Mouse (Mus musculus): Measurements from ENCODE around the gene Tpp2.
A peak's percentile ranks its signal among the peaks of the same experiment; 100 is the strongest.
"Not testable (repeated sequence)": the region's sequence is repeated elsewhere in the genome, so short reads cannot be mapped to it uniquely, and the experiment has no call there.

The Tpp2 gene

GRCm38 (mm10) chr1:44019934-44020333, 86.5 kb downstream of the Tpp2 start, which contains the start of gene Mettl21c:
TSS of gene Mettl21c (minus strand) at chr1:44020034.
- DNase-seq (ENCODE audit: low spot score): no peak

- DNase-seq (ENCODE audit: low spot score): no peak
Observed at GRCm38 (mm10) chr1:44022656-44023055, 89.2 kb downstream of the Tpp2 start.

GRCm38 (mm10) chr1:44027651-44028050, 94.2 kb downstream of the Tpp2 start:
- no peak for DNase-seq (ENCODE audit: low spot score)

DNA sequence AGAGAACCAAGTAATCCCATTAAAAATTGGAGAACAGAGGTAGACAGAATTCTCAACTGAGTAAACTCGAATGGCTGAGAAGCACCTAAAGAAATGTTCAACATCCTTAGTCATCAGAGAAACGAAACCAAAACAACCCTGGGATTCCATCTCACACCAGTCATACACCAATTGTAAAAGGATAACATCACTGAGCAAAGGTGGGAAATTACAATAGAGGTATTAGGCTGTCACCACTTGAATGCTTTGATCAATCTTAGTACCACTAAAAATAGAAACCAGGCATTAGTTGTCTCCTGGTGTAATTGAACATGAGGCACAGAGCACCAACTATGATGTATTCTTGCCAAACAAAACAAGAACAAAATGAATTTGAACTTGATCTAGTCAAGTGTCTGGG, 98.8 kb downstream of the Tpp2 start:
- no peak for DNase-seq (ENCODE audit: low spot score)

DNA sequence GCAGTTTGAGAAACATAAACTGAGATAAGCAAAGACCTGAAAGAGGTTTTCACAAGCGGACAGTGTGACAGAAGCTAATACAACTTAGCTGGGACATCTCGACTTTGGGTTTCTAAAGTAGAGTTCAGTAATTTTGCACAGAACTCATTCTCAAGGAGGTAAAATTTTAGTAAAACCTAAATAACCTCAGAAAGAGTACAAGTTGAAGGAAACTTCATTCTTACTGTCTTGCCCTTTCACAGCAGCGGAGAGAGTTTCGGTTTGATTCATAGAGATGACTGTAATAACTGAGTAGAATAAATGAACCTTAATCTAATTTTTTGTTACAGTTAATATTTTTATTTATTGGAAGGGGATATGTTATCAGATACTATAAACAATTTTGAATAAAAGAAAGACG, 99.5 kb downstream of the Tpp2 start:
- no peak for DNase-seq (ENCODE audit: low spot score)

DNA sequence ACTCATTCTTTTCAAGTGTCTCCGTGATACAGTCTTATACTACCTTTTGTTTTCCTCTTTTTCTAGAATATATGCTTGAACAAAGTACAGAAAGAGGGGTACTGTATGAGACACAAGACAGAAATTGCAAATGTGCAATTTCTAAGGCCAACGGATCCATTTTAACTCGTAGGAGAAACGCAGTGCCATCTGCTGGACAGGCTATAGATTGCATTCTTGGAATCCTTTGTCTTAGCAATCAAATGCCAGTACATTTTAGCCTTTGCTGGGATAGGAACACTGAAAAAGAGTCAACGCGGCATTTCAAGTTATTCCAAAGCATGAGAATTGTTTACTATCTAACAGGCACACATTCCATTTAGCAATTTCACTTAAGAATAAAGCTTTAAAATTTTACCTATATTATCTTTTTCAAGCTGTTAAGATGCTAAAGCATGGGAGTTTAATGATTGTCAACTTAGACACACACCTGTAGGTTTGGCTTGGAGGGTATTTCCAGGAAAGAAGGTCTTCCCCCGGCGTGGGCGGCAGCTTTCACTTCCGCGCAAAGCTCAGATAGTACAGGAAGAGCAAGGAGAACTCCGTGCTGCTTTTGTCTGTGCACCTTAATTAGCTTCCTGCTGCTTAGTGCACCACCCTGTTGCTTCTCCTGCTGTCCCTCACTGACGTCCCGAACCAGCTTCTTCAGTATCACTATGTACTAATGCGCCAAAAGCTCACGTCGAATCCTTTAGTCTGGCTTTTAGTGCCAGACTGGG, 108.5 kb downstream of the Tpp2 start:
- DNase-seq (ENCODE audit: low spot score): peak; percentile 65

DNA sequence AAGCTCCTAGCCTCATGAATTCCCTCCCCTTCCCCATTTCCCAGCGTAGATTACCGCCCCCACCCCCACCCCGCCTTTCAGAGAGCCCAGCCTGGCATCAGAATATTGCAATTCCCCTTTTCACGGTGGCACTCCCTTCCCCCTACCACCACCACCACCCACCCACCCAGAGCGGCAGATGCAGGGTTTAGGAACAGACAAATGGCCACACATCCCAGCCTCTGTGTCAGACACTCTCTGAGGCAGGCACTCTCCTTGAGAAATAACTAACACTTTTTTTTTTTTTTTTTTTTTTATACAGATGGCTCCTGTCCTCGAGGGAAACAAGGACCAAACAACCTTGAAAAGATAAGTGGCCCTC, 109.1 kb downstream of the Tpp2 start:
- DNase-seq (ENCODE audit: low spot score): no peak

- DNase-seq (ENCODE audit: low spot score): not testable (repeated sequence)
Observed at GRCm38 (mm10) chr1:44045689-44046088, 112.2 kb downstream of the Tpp2 start.

- DNase-seq (ENCODE audit: low spot score): no peak
Observed at GRCm38 (mm10) chr1:44046556-44046955, 113.1 kb downstream of the Tpp2 start.
